In genomic region chr9:121176350-121176749, GRCm38 (mm10) we compare ENCODE assay signal across 30 mouse cellular contexts.
"Had no signal": no experiment of that assay in that cellular context is flagged by ENCODE, and none has a peak within 500 bp of the region (broad histone marks: within the 10 kb centered on the region; RNA-seq: fewer than 3 reads in every experiment).

No protein-coding gene starts in this region.

- H3K9ac ChIP-seq: limb, embryonic 12.5 days; limb, embryonic 13.5 days; limb, embryonic 15.5 days; liver, embryonic 12.5 days; liver, embryonic 13.5 days; liver, embryonic 14.5 days; liver, embryonic 15.5 days; liver, postnatal 0 days; lung, embryonic 14.5 days; lung, embryonic 15.5 days; midbrain, embryonic 12.5 days; midbrain, embryonic 15.5 days; neural tube, embryonic 12.5 days had no signal

- ATAC-seq: liver, embryonic 12.5 days; liver, postnatal 0 days; lung, postnatal 0 days; midbrain, embryonic 15.5 days; midbrain, embryonic 16.5 days had no signal

- H3K4me1 ChIP-seq: limb, embryonic 10.5 days; limb, embryonic 12.5 days; limb, embryonic 13.5 days; limb, embryonic 15.5 days; liver, embryonic 12.5 days; liver, embryonic 13.5 days; liver, embryonic 15.5 days; lung, embryonic 15.5 days; megakaryocyte, embryonic 14.5 days; midbrain, embryonic 10.5 days; midbrain, embryonic 12.5 days; neural tube, embryonic 12.5 days had no signal

- H3K36me3 ChIP-seq: limb, embryonic 10.5 days; limb, embryonic 12.5 days; limb, embryonic 15.5 days; liver, embryonic 12.5 days; liver, embryonic 13.5 days; liver, embryonic 15.5 days; lung, embryonic 15.5 days; midbrain, embryonic 12.5 days; midbrain, embryonic 15.5 days had no signal

- H3K27ac ChIP-seq: limb, embryonic 10.5 days; limb, embryonic 12.5 days; limb, embryonic 13.5 days; limb, embryonic 15.5 days; liver, embryonic 12.5 days; liver, embryonic 13.5 days; liver, embryonic 14.5 days; liver, embryonic 15.5 days; lung, embryonic 15.5 days; macrophage; midbrain, embryonic 10.5 days; midbrain, embryonic 12.5 days; midbrain, embryonic 15.5 days; neural tube, embryonic 12.5 days had no signal

- DNase-seq: left cerebral cortex, postnatal 4 days; liver; liver, embryonic 13.5 days; liver, postnatal 0 days; lung, adult 18-20 months; lung, adult 2 months; lung, embryonic 14.5 days; lung, postnatal 10 days; lung, postnatal 14 days; lung, postnatal 36 days; lung, postnatal 4 days; midbrain, embryonic 14.5 days had no signal

- H3K9me3 ChIP-seq: limb, embryonic 10.5 days; limb, embryonic 15.5 days; liver, embryonic 12.5 days; liver, embryonic 13.5 days; liver, embryonic 15.5 days; lung, embryonic 15.5 days; midbrain, embryonic 12.5 days; midbrain, embryonic 15.5 days; neural tube, embryonic 12.5 days had no signal

- H3K4me3 ChIP-seq: limb, embryonic 10.5 days; limb, embryonic 12.5 days; limb, embryonic 13.5 days; limb, embryonic 15.5 days; liver, embryonic 12.5 days; liver, embryonic 13.5 days; liver, embryonic 15.5 days; lung, embryonic 15.5 days; megakaryocyte, embryonic 14.5 days; midbrain, embryonic 10.5 days; midbrain, embryonic 12.5 days; midbrain, embryonic 15.5 days; myocyte; neural tube, embryonic 12.5 days had no signal

- H3K27me3 ChIP-seq: limb, embryonic 12.5 days; limb, embryonic 13.5 days; limb, embryonic 15.5 days; liver, embryonic 12.5 days; liver, embryonic 13.5 days; liver, embryonic 15.5 days; lung, embryonic 15.5 days; midbrain, embryonic 12.5 days; midbrain, embryonic 15.5 days; neural tube, embryonic 12.5 days had no signal

- H3K4me2 ChIP-seq: limb, embryonic 12.5 days; limb, embryonic 13.5 days; limb, embryonic 15.5 days; liver, embryonic 11.5 days; liver, embryonic 12.5 days; liver, embryonic 13.5 days; liver, embryonic 15.5 days; lung, embryonic 14.5 days; lung, embryonic 15.5 days; midbrain, embryonic 12.5 days; midbrain, embryonic 15.5 days; neural tube, embryonic 12.5 days had no signal
